Comparison of ENCODE assay signal across 8 mouse cellular contexts in genomic region chr7:67803857-67804215, GRCm38 (mm10). TPM values are rescaled to one million over a fixed set of nuclear protein-coding genes. Genes with fewer than 3 reads are reported as not detected.
DNase-seq lines count a peak whose midpoint lies in the region; ATAC-seq and TF ChIP-seq lines count a peak whose summit lies in the region.

No protein-coding gene starts in this region.

- peak overlapping the region; percentile 44 for H3K9ac ChIP-seq in limb, embryonic 14.5 days (ENCODE audit: low read depth, low read length, severe bottlenecking)
- H3K9ac ChIP-seq in stomach, embryonic 15.5 days: no peak overlapping the region

- ATAC-seq in cerebellum, adult (ENCODE audit: insufficient number of reproducible peaks, low FRiP score, low TSS enrichment): 0 out of 2 replicates have a peak, but pooled peaks have one; percentile 26
- no peak for ATAC-seq in megakaryocyte, adult 5-6 weeks (ENCODE audit: poor library complexity, severe bottlenecking)
- peak; percentile 10; the same call in 1 of the 2 replicates for ATAC-seq in limb, embryonic 14.5 days (ENCODE audit: low FRiP score, low read depth)
- ATAC-seq in stomach, embryonic 15.5 days (ENCODE audit: insufficient read depth, low FRiP score, low read depth): no peak; the same call in 1 of the 2 replicates
- no peak for ATAC-seq in monocyte, adult 5-6 weeks (replicated peaks; ENCODE audit: insufficient number of reproducible peaks, low FRiP score, low TSS enrichment, poor library complexity, severe bottlenecking)

- peak overlapping the region; percentile 74 for H3K4me2 ChIP-seq in limb, embryonic 14.5 days (replicated peaks; ENCODE audit: low read depth, low read length, severe bottlenecking)
- peak overlapping the region; percentile 68 for H3K4me2 ChIP-seq in stomach, embryonic 15.5 days

- H3K4me3 ChIP-seq in megakaryocyte, embryonic 14.5 days (replicated peaks): peak overlapping the region; percentile 91
- H3K4me3 ChIP-seq in limb, embryonic 14.5 days (replicated peaks; ENCODE audit: low read length): peak overlapping the region; percentile 40
- peak overlapping the region; percentile 35 for H3K4me3 ChIP-seq in stomach, embryonic 15.5 days (replicated peaks)

- no peak overlapping the region for H3K27ac ChIP-seq in limb, embryonic 14.5 days (replicated peaks; ENCODE audit: low read depth, low read length)
- H3K27ac ChIP-seq in stomach, embryonic 15.5 days: no peak overlapping the region

- H3K4me1 ChIP-seq in megakaryocyte, embryonic 14.5 days: peaks cover 31% of the 10 kb centered on the region
- H3K4me1 ChIP-seq in limb, embryonic 14.5 days (ENCODE audit: control insufficient read depth, insufficient read depth, low read length): peaks cover 9% of the 10 kb centered on the region; the same call in 1 of the 2 replicates
- H3K4me1 ChIP-seq in stomach, embryonic 15.5 days: peaks cover 5% of the 10 kb centered on the region; the same call in 1 of the 2 replicates

- no peaks in the 10 kb centered on the region for H3K9me3 ChIP-seq in megakaryocyte, embryonic 14.5 days
- no peaks in the 10 kb centered on the region for H3K9me3 ChIP-seq in limb, embryonic 14.5 days (ENCODE audit: control insufficient read depth, low read length)
- no peaks in the 10 kb centered on the region for H3K9me3 ChIP-seq in stomach, embryonic 15.5 days

- no peak for TF ChIP-seq POLR2A in limb, embryonic 14.5 days (IDR thresholded peaks at IDR 0.05; ENCODE audit: borderline replicate concordance, extremely low read depth, insufficient read depth, insufficient read length)

- H3K27me3 ChIP-seq in megakaryocyte, embryonic 14.5 days (replicated peaks): peaks cover 61% of the 10 kb centered on the region
- no peaks in the 10 kb centered on the region for H3K27me3 ChIP-seq in limb, embryonic 14.5 days (ENCODE audit: control insufficient read depth, insufficient read depth, low read length)
- no peaks in the 10 kb centered on the region for H3K27me3 ChIP-seq in stomach, embryonic 15.5 days (replicated peaks)

- DNase-seq in cerebellum, adult 18-20 months: no peak
- no peak for DNase-seq in limb, embryonic 14.5 days (ENCODE audit: low spot score)
- DNase-seq in right cerebral cortex, postnatal 10 days (ENCODE audit: low spot score in 2 of 2): no peak

- no peaks in the 10 kb centered on the region for H3K36me3 ChIP-seq in megakaryocyte, embryonic 14.5 days (replicated peaks; ENCODE audit: low read length)
- no peaks in the 10 kb centered on the region for H3K36me3 ChIP-seq in limb, embryonic 14.5 days (ENCODE audit: control insufficient read depth, insufficient read depth, low read length)
- no peaks in the 10 kb centered on the region for H3K36me3 ChIP-seq in stomach, embryonic 15.5 days

- 13% methylated on average over 13 of the region's 13 CpGs for WGBS in limb, embryonic 14.5 days
- 8% methylated on average over 12 of the region's 13 CpGs for whole genome bisulfite sequencing in stomach, embryonic 15.5 days

RNA-seq across cellular contexts. Expression of gene Synm, which starts 44.3 kb away (rescaled TPM):
- 0.49 and 1.3 TPM in 2 replicates for polyA plus RNA-seq in megakaryocyte, embryonic 14.5 days (2012; ENCODE audit: insufficient read depth, low replicate concordance)
- not detected in 2 replicates for total RNA-seq in megakaryocyte, adult 5-6 weeks (2015)
- 0.07 TPM in 1 of 2 replicates, not detected in the other for total RNA-seq in megakaryocyte, adult 5-6 weeks (2017)
- polyA plus RNA-seq in limb, embryonic 14.5 days (2012; rRNA removed): 0.58 and 0.63 TPM in 2 replicates
- 1.2 and 1.4 TPM in 2 replicates for polyA plus RNA-seq in limb, embryonic 14.5 days (2014; fragmentation: Nextera tagmentation; extraction: Ambion mirVana)
- polyA plus RNA-seq in stomach, embryonic 15.5 days (2015; fragmentation: Nextera tagmentation; extraction: Ambion mirVana): 7.1 and 7.8 TPM in 2 replicates
- 0.53 TPM in 1 of 3 replicates, not detected in the others for total RNA-seq in monocyte, adult 5-6 weeks (2017)

Comparison
In these comparisons a context has a peak if more than half of its experiments do, and no peak if none do; other contexts are left out.
1. ATAC-seq: peak in cerebellum, adult (single experiment) and limb, embryonic 14.5 days (single experiment); none in megakaryocyte, adult 5-6 weeks (single experiment), stomach, embryonic 15.5 days (single experiment) and monocyte, adult 5-6 weeks (single experiment).
2. H3K4me3 ChIP-seq: peak in every context shown above with its lines; median percentile 91 in megakaryocyte, embryonic 14.5 days; 40 in limb, embryonic 14.5 days; 35 in stomach, embryonic 15.5 days.